Mouse (Mus musculus) 3134 (cell line): ENCODE results near the gene Mrpl18.
A peak's percentile ranks its signal among the peaks of the same experiment; 100 is the strongest.
"Not testable (repeated sequence)": the region's sequence is repeated elsewhere in the genome, so short reads cannot be mapped to it uniquely, and the experiment has no call there.

ENCODE experiments used
- DNase-seq: peaks from one replicate; pipeline ENCODE4 v3.0.0-alpha.2; 2011; ENCODE audit warnings: low spot score; ENCODE audit not compliant: insufficient read length; ENCODE audit errors: extremely low read depth

Gene Mrpl18

DNA sequence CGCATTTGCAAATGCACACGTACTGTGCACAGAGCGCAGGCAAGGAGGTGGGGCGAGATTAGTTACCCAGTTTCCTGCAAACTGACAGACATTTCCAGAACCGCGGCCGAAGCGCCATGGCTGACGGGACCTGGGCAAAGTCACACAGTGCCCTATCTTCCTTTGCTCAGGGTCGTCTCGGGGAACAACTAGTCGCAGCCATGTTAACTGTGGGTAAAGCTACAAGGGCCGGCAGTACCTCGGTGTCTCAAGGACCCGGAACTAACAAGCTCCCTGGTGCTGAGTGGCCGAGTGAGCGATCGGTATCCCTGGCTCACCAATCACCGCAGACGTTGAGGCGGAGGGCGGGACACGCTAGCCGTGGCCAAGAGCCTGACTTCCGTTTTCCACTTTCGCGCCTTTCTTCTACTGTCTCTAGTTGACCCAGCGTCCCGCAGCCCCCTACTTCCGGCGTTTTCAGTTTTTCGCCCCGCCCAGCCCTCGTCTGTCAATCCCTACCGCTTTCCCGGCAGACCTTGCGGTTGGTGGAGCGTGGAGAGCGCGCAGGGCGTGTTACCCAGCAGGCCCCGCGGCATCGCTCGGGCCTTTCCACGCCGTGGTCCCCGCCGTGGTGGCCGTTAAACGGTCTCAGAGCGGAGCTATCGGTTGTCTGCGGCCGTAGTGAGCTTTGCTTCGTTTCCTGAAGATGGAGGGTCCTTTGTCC lies at the start of gene Mrpl18:
Gene Mrpl18 (minus strand): TSS at position 465 of the 703 bp plus-strand sequence.
- peak; percentile 100 for DNase-seq

DNA sequence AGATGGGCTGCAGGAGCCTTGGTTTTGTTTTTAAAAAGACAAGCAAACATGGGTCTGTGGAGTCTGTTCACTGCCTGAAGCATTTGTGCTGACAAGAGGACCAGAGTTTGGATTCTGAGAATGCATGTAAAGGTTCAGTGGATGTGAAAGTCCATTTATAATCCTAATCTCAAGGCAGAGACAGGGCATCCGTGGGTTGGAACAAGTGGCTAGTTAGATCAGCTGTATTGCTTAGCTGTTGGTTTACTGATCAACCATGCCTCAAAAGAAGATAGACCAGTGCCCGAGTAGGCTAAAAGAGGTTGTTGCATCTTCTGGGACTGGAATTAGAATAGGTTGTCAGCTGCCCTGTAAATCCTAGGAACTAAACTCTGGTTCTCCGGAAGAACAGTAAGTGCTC lies 47.3 kb upstream of the Mrpl18 start:
- DNase-seq = no peak

- peak; percentile 98 for DNase-seq
These were observed 44.3 kb upstream of the Mrpl18 start, which contains the start of gene Acat2 for GRCm38 (mm10) chr17:12960331-12960873. Gene Acat2, minus strand, starts transcription at chr17:12960747.

- not testable (repeated sequence) for DNase-seq
These were observed 43.2 kb upstream of the Mrpl18 start for GRCm38 (mm10) chr17:12959377-12959776.

- DNase-seq = no peak
These were observed 40.5 kb upstream of the Mrpl18 start for GRCm38 (mm10) chr17:12956664-12957063.

DNA sequence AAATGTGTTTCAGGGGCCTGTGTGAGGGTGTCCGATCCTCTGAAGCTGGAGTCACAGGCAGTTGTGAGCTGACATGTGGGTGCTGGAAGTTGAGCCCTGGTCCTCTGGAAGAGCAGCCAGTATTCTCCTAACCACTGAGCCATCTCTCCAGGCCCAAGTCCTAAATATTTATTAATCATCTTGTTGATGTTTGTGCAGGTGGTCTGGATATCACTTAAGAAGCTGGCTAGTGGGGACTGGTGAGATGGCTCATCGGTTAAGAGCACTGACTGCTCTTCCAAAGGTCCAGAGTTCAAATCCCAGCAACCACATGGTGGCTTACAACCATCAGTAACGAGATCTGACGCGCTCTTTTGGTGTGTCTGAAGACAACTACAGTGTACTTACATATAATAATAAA lies 33.5 kb upstream of the Mrpl18 start:
- no peak for DNase-seq

DNA sequence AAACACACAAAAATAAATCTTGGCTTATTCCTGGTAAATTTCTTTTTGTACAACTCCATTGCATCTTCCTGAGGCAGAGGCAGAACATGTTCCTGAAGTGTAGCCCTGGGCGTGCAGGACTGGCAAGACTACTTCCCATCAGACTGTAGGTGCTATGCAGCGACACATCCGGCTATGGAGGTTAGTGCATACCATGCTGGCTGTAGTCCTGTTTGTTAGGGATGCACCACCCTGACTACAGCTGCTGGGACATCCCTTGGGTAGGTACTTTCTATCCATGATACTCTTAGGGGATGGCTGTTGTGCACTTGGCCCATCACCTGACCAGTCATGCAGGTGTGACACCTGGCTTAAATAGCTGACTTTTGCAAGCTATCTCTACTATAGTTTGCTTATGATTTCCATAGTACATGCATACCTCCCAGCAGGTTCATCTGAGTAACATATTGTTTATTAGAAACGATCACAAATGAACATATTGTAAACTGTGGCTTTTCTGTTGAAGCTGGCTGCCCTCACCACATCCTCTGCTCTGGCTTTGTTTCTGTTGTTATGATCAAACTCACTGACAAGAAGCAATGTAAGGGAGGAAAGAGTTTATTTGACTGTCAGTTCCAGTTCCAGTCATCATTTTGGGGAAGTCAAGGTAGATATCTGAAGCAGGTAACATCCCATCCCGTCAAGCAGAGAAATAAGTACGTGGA lies 26.5 kb upstream of the Mrpl18 start:
- DNase-seq = no peak

DNA sequence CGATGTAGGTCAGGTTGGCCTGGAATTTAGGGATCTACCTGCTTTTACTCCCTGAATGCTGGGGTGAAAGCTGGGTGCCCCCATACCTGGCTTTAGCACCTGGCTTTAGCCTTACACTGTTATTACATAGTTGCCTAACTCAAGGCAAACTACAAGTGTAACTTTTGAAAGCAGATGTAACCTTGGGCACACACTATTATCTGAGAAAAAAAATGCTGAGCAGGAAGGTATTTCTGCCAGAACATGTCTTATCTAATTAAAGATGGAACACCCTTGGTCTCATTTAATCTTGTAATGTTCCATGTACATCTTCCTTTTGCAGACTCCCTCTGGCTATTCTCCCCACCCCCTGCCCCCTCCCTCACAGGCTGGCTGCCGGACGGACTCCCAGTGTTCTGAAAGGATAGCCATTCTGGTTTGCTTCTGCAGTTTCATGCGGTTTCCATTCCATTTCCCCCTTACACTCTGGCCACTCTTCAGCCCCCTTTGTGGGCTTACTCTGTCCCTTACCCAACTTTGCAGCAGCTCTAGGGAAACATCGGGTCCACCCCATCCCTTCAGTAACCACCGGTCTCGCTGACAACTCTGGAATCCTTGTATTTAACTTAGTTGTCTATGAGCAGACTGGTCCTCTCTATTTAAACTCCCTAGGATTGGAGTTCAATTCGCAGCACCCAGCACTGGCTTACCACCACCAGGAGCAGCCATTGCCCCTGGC lies 25.6 kb upstream of the Mrpl18 start:
- no peak for DNase-seq

DNA sequence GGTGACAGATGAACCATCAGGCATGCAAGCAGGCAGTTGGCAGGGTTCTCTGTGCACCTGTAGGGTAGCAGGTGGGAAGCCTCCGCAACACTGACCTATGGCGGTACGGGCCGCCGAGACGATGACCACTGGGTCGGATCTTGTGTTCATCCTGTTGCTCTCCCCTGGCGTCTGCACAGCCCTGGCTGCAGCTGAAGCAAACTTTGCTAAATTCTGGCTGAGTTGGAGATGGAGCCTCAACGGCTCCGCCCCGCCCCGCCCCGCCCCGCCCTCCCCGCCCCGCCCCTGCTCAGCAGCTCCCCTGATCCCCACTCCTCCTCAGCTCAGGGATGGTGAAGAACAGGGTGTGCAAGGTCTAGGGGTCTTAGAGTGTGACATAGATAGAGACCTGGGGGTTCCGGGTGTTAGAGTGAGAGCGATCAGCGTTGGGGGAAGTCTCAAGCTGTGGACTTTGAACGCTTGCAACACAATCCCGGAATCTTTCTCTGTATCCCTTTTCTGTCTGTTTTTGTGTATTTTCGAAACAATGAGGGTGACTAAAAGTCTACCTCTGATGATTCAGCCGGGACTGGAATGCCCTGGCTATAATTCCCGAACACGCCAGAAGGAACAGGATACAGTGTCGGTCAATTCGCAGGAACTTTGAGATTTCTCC lies 24.1 kb upstream of the Mrpl18 start, which contains the start of gene Acat3:
Gene Acat3 (minus strand): TSS at position 450 of the 655 bp plus-strand sequence.
- peak; percentile 57 for DNase-seq

DNA sequence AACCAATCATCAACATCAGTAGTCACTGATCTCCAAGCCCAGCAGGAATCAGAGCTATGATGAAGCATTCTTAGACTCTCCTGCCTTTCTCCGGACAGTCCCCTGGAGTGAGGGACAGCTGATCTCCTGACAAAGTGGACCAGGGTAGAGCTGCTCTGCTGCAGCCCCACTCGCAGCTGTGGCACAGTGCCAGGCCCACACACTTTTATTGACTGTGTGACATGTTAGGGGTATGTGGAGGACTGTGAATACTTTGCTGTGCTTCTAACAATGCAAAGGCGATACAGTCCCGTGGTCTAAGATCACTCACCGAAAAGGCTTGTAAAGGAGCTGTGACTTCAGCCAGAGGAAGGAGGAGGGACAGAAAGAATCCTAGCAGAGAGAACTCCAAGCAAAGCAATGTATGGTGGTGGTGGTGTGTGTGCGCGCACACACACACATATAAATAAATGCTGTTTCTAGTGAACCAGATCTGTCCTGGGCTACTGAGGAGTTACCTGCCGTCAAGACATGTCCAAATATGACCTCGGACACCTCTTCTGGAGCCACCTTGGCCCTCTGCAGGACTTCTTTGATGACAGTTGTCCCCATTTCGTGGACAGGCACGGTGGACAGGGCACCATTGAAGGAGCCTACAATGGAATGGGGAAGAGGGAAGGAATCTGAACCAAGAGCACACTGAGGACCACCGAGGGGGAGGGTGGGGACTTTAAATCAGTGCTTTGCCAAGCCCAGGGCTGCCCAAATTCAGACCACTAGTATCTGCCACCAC lies 23.4 kb upstream of the Mrpl18 start:
- not testable (repeated sequence) for DNase-seq

GRCm38 (mm10) chr17:12938077-12938476 lies 21.9 kb upstream of the Mrpl18 start:
- no peak for DNase-seq

DNA sequence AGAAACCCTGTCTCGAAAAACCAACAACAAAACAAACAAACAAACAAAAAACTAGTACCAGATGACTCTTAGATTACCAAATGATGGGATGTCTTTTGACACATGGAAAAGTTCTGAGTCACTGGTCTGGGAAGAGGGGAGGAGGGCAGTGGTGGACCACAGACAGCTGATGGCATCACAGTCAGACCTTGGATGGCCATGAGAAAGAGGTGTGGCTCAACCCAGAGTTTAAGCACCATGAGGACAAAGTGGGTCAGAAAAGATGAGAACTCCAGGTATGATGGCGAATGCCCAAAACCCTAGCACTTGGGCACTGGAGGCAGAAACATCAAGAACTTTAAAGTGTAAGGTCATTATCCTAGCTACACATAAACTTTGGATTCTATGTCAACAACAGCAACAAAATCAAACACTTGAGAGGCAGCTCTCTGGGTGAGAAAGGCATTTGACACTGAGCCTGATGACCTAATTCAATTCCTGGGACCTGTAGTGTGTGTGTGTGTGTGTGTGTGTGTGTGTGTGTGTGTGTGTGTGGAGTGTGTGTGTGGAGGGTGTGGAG lies 21.3 kb upstream of the Mrpl18 start:
- no peak for DNase-seq

DNA sequence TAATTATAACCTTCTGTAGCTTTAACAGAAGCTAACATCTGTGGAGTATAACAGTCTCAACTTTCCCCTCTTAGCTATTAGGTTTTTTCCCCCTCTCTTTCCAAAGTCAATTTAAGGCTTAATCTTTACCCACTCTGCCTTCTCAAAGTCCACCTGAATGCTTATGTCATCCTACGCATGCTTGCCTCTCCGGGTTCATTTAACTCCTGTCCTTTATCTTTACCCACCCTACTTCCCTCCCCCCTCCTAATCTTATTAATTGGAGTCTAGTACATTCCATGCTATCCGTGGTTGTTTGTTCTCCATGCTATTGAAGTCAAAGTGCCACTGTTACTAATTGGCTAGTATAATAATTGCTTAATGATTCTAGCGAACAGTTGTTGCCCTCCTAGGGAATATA lies 19.6 kb upstream of the Mrpl18 start:
- DNase-seq = no peak

- not testable (repeated sequence) for DNase-seq
These were observed 15.4 kb upstream of the Mrpl18 start for GRCm38 (mm10) chr17:12931576-12931975.

DNA sequence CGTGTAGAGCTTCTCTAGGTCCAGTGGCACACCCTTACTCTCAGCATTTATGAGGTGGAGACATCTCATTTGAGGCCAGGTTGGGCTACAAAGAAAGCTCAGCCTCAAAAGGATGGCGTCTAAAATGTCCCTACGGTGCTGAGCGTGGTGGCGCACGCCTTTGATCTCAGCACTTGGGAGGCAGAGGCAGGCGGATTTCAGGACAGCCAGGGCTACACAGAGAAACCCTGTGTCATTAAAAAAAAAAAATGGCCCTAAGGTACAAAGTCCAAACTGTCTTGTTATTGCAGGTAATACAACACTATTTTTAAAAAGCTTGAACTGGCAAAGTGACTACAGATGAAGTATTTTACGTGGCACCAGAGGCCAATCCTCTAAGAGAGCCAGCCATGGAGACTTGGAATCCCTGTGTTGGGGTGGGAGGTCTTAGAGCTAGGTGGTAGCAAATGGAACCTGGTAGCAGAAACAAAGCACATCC lies 9.6 kb upstream of the Mrpl18 start:
- DNase-seq = no peak

- DNase-seq = no peak
These were observed 8.9 kb upstream of the Mrpl18 start for GRCm38 (mm10) chr17:12925001-12925400.

GRCm38 (mm10) chr17:12921073-12921472 lies 4.9 kb upstream of the Mrpl18 start:
- DNase-seq = no peak

- no peak for DNase-seq
These were observed 639 bp upstream of the Mrpl18 start for GRCm38 (mm10) chr17:12916588-12917380.

DNA sequence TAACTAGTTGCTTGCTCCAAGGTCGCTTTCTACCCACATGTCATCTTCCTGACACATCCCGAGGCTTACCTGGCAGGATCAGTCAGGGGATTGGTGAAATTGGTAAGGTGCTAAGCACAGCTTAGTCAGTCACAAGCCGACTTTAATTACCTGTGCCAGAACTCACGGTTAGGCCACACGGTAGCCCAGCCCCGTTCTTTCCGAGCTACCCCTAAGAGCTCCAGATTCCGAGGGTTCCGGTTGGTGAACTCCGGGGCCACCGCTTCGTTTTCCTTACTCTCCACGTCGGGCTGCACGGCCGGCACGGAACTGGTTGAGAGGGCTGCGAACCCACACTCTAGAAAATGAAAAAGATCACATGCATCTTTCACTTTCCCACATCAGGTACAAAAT lies 661 bp downstream of the Mrpl18 start, which contains the start of gene Tcp1:
Gene Tcp1 (plus strand): TSS at position 214 of the 393 bp plus-strand sequence.
- no peak for DNase-seq
